Mouse (Mus musculus) ES-E14 (cell line): ENCODE results near the gene Scarb1. TPM values are rescaled to one million over a fixed set of nuclear protein-coding genes. Genes with fewer than 3 reads are reported as not detected.

Source experiments
- DNase-seq: peaks from one replicate; pipeline ENCODE4 v3.0.0-alpha.2; 2013; ENCODE audit warnings: low read depth, low spot score
- H3K27ac ChIP-seq: 2 replicates; pipeline ENCODE4 v1.5.1; 2012; ENCODE audit warnings: low read depth, mild to moderate bottlenecking, low read length, moderate library complexity, mixed read lengths; ENCODE audit not compliant: poor library complexity, insufficient read depth, severe bottlenecking
- H3K36me3 ChIP-seq: 2 replicates; pipeline ENCODE4 v1.6.1; 2012; ENCODE audit warnings: mild to moderate bottlenecking, low read length, moderate library complexity, mixed read lengths; ENCODE audit not compliant: control insufficient read depth, poor library complexity, insufficient read depth, severe bottlenecking
- H3K4me1 ChIP-seq, 2 experiments: fragments of 150-350 bp in 1 of 2; sonication (generic) in 1 of 2; 2 replicates each; pipeline ENCODE4 v1.6.1; 2012; ENCODE audit warnings: low read length in 2 of 2, mild to moderate bottlenecking in 1 of 2, mixed read lengths in 1 of 2; ENCODE audit not compliant: control insufficient read depth in 2 of 2, insufficient read depth in 2 of 2, poor library complexity in 1 of 2
- H3K4me3 ChIP-seq, 2 experiments: fragments of 150-350 bp in 1 of 2; sonication (generic) in 1 of 2; 2 replicates each; pipeline ENCODE4 v1.5.1; 2012; ENCODE audit warnings: low read length in 2 of 2, low read depth in 1 of 2, mild to moderate bottlenecking in 1 of 2, mixed read lengths in 1 of 2; ENCODE audit not compliant: insufficient read depth in 1 of 2, poor library complexity in 1 of 2, severe bottlenecking in 1 of 2
- H3K9ac ChIP-seq: 2 replicates; pipeline ENCODE4 v1.6.1; 2012; ENCODE audit warnings: low read depth, mild to moderate bottlenecking, low read length, mixed read lengths; ENCODE audit not compliant: poor library complexity, insufficient read depth, severe bottlenecking
- H3K9me3 ChIP-seq: fragments of 150-350 bp; sonication (generic); 2 replicates; pipeline ENCODE4 v1.6.1; 2012; ENCODE audit warnings: low read depth, mild to moderate bottlenecking, low read length; ENCODE audit not compliant: control insufficient read depth, insufficient read depth
- CHD2 ChIP-seq: IDR thresholded peaks from 2 replicates; pipeline ENCODE4 v1.6.1; 2014; ENCODE audit warnings: mild to moderate bottlenecking, low read depth, low read length, inconsistent platforms
- HCFC1 ChIP-seq: IDR thresholded peaks from 2 replicates; pipeline ENCODE4 v1.6.1; 2012; ENCODE audit warnings: low read length, inconsistent platforms, borderline replicate concordance; ENCODE audit not compliant: insufficient read depth
- MAFK ChIP-seq: IDR thresholded peaks from 2 replicates; pipeline ENCODE4 v1.6.1; 2014; ENCODE audit warnings: mild to moderate bottlenecking, low read depth, low read length, inconsistent platforms; ENCODE audit not compliant: insufficient read depth
- ZC3H11A ChIP-seq: IDR thresholded peaks from 2 replicates; pipeline ENCODE4 v1.6.1; 2012; ENCODE audit warnings: low read depth, mild to moderate bottlenecking, inconsistent platforms, low read length, borderline replicate concordance
- ZNF384 ChIP-seq: IDR thresholded peaks from 2 replicates; pipeline ENCODE4 v1.6.1; 2012; ENCODE audit warnings: low read depth, low read length, inconsistent platforms
- in situ Hi-C, 2 experiments: fragments of 600-800 bp; cut with MboI; formaldehyde crosslinking; loops; one replicate each; pipeline ENCODE4 v1.15.1; 2025; ENCODE audit warnings: low sequenced_read_pairs in 2 of 2, inconsistent platforms in 1 of 2; ENCODE audit not compliant: unreplicated experiment in 2 of 2
- total RNA-seq: library from RNA; depleted of rRNA; stranded (reverse); fragments of 300-350 nt; gene quantifications from 2 replicates; pipeline ENCODE4 v1.2.3, GENCODE M21; 2012

Scarb1 gene
- total RNA-seq, 1 experiment: 28.8 TPM

DNA sequence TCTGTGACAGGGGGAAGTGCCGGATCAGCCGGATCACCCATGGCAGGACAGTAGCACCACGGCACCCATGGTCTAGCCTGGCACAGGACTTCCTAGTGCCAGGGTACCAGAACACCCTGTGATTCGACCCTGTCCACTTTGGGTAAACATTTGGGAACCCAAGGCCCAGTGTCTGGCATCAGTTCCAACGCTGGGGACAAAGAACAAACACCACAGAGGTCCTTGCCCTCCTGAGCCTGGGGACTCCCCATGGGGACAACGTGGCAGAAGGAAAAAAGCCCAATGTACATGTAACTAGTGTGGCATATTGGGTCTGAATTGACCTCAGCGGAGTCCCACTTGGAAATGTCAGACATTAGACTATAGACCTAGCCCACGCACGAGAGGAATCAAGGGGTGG lies 10.7 kb downstream of the Scarb1 start:
- H3K36me3 ChIP-seq: peaks cover 2% of the 10 kb centered on the region; the same call in 1 of the 2 replicates
- H3K4me1 ChIP-seq: peaks cover 0 to 37% of the 10 kb centered on the region in 2 experiments; a peak in 2 of 4 replicates
- TF ChIP-seq ZC3H11A: no peak
- no peak for TF ChIP-seq HCFC1
- no peak for TF ChIP-seq CHD2
- TF ChIP-seq MAFK: no peak
- no peak for TF ChIP-seq ZNF384
- H3K27ac ChIP-seq: no peak overlapping the region
- no peak for DNase-seq
- no peak overlapping the region for H3K9ac ChIP-seq
- H3K4me3 ChIP-seq: no peak overlapping the region
- H3K9me3 ChIP-seq: no peaks in the 10 kb centered on the region
- in situ Hi-C loops: no loop called here

- Histone ChIP-seq H3K36me3 (no peaks in the 10 kb centered on the region; the same call in 1 of the 2 replicates), H3K9ac (peak overlapping the region; percentile 62), H3K4me1 (peaks cover 0 to 35% of the 10 kb centered on the region in 2 experiments; a peak in 2 of 4 replicates), H3K9me3 (no peaks in the 10 kb centered on the region), H3K4me3 (peak overlapping the region; percentile 11 to 52; a peak in 3 of 4 replicates), H3K27ac (peak overlapping the region; percentile 24; the same call in 1 of the 2 replicates)
- no peak for DNase-seq
- TF ChIP-seq CHD2 (no peak), MAFK (no peak), ZNF384 (no peak), ZC3H11A (no peak), HCFC1 (no peak)
- in situ Hi-C loops: no loop called here
These were observed 13.1 kb downstream of the Scarb1 start for GRCm38 (mm10) chr5:125327596-125328385.

GRCm38 (mm10) chr5:125326351-125326750 lies 14.5 kb downstream of the Scarb1 start:
- no peak overlapping the region; the same call in 1 of the 2 replicates for H3K27ac ChIP-seq
- H3K4me1 ChIP-seq: peaks cover 0 to 25% of the 10 kb centered on the region in 2 experiments; a peak in 2 of 4 replicates
- H3K9me3 ChIP-seq: no peaks in the 10 kb centered on the region
- no peak overlapping the region for H3K9ac ChIP-seq
- H3K36me3 ChIP-seq: no peaks in the 10 kb centered on the region; the same call in 1 of the 2 replicates
- TF ChIP-seq CHD2 (no peak), HCFC1 (no peak), MAFK (no peak), ZNF384 (no peak), ZC3H11A (no peak)
- DNase-seq: no peak
- no peak overlapping the region for H3K4me3 ChIP-seq
- in situ Hi-C loops: no loop called here

GRCm38 (mm10) chr5:125325931-125326330 lies 15.0 kb downstream of the Scarb1 start:
- Histone ChIP-seq H3K4me1 (peaks cover 0 to 21% of the 10 kb centered on the region in 2 experiments; a peak in 2 of 4 replicates), H3K4me3 (no peak overlapping the region), H3K36me3 (no peaks in the 10 kb centered on the region; the same call in 1 of the 2 replicates), H3K27ac (no peak overlapping the region), H3K9me3 (no peaks in the 10 kb centered on the region), H3K9ac (no peak overlapping the region)
- in situ Hi-C loops: no loop called here
- no peak for DNase-seq
- TF ChIP-seq ZC3H11A (no peak), HCFC1 (no peak)
